Mouse (Mus musculus): ENCODE measurements around the gene Klf15. TPM values are rescaled to one million over a fixed set of nuclear protein-coding genes. Genes with fewer than 3 reads are reported as not detected.
A peak's percentile ranks its signal among the peaks of the same experiment; 100 is the strongest.

The Klf15 gene
- total RNA-seq, 1 experiment = 6.4 TPM

DNA sequence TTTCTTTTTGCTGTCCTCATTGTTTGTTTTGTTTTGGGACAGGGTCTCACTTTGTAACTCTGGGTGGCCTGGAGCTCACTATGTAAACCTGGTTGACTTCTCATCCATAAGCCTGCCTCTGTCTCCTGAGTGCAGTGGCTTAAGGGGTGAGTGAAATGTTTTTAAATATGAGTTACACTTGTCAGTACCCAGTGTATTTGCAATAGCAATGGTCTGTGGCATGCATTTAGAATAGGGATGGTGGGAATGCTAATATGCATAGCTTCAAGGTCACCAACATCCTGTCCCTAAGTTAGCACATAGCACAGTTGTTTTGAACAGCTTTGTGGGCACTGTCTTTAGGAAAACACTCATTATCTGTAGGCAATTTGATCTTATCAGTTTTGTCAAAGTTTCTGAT lies 45.1 kb downstream of the Klf15 start:
- Histone ChIP-seq H3K4me1 (ENCODE audit: control insufficient read depth in 2 of 2, insufficient read depth in 2 of 2, low read length in 2 of 2, poor library complexity in 1 of 2) (peaks cover 4 to 26% of the 10 kb centered on the region in 2 experiments), H3K9ac (ENCODE audit: insufficient read depth, low read depth, low read length, poor library complexity, severe bottlenecking) (no peak overlapping the region; the same call in 1 of the 2 replicates), H3K36me3 (ENCODE audit: control insufficient read depth, insufficient read depth, low read length, poor library complexity, severe bottlenecking) (no peaks in the 10 kb centered on the region), H3K27ac (ENCODE audit: insufficient read depth, low read depth, low read length, poor library complexity, severe bottlenecking) (no peak overlapping the region; the same call in 1 of the 2 replicates), H3K9me3 (ENCODE audit: control insufficient read depth, insufficient read depth, low read depth, low read length) (no peaks in the 10 kb centered on the region), H3K4me3 (ENCODE audit: insufficient read depth in 1 of 2, low read depth in 1 of 2, low read length in 2 of 2, poor library complexity in 1 of 2, severe bottlenecking in 1 of 2) (no peak overlapping the region)
- in situ Hi-C loops (cut with MboI; ENCODE audit: low sequenced_read_pairs in 2 of 2, unreplicated experiment in 2 of 2) = no loop called here
- no peak for TF ChIP-seq CHD2 (IDR thresholded peaks at IDR 0.05; ENCODE audit: low read depth, low read length)
- TF ChIP-seq MAFK (IDR thresholded peaks at IDR 0.05; ENCODE audit: insufficient read depth, low read depth, low read length) = no peak
- no peak for TF ChIP-seq ZNF384 (IDR thresholded peaks at IDR 0.05; ENCODE audit: low read depth, low read length)
- TF ChIP-seq HCFC1 (IDR thresholded peaks at IDR 0.05; ENCODE audit: borderline replicate concordance, insufficient read depth, low read length) = no peak
- no peak for TF ChIP-seq ZC3H11A (IDR thresholded peaks at IDR 0.05; ENCODE audit: borderline replicate concordance, low read depth, low read length)
- DNase-seq (ENCODE audit: low read depth, low spot score) = no peak

DNA sequence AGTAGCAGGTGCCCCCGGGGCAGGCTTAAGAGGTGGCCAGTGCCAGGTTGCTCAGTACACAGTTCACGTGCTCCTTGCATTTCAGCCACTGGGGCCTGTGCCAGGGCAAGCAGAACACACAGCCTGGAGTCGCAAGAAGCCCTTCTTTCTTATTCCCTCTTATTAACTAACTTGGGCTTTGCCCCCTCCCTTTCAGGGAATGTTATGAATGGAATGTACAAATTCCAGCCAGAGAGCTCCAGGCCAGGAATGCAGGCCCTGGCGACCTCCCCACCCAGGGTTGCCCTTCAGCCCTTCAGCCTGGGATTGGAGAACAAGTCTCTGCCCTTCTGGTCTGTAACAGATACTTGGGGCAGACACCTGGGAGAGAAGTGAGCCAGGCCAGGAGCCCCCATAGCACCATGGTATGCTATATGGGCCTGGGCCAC lies 45.8 kb downstream of the Klf15 start:
- TF ChIP-seq MAFK (IDR thresholded peaks at IDR 0.05; ENCODE audit: insufficient read depth, low read depth, low read length) (no peak), CHD2 (IDR thresholded peaks at IDR 0.05; ENCODE audit: low read depth, low read length) (peak; percentile 64; the same call in 1 of the 2 replicates), HCFC1 (IDR thresholded peaks at IDR 0.05; ENCODE audit: borderline replicate concordance, insufficient read depth, low read length) (no peak), ZC3H11A (IDR thresholded peaks at IDR 0.05; ENCODE audit: borderline replicate concordance, low read depth, low read length) (no peak), ZNF384 (IDR thresholded peaks at IDR 0.05; ENCODE audit: low read depth, low read length) (no peak)
- no peak overlapping the region for H3K4me3 ChIP-seq (ENCODE audit: insufficient read depth in 1 of 2, low read depth in 1 of 2, low read length in 2 of 2, poor library complexity in 1 of 2, severe bottlenecking in 1 of 2)
- no peaks in the 10 kb centered on the region for H3K9me3 ChIP-seq (ENCODE audit: control insufficient read depth, insufficient read depth, low read depth, low read length)
- H3K9ac ChIP-seq (ENCODE audit: insufficient read depth, low read depth, low read length, poor library complexity, severe bottlenecking) = peak overlapping the region; percentile 44
- in situ Hi-C loops (cut with MboI; ENCODE audit: low sequenced_read_pairs in 2 of 2, unreplicated experiment in 2 of 2) = no loop called here
- peak overlapping the region; percentile 51 for H3K27ac ChIP-seq (ENCODE audit: insufficient read depth, low read depth, low read length, poor library complexity, severe bottlenecking)
- H3K4me1 ChIP-seq (ENCODE audit: control insufficient read depth in 2 of 2, insufficient read depth in 2 of 2, low read length in 2 of 2, poor library complexity in 1 of 2) = peaks cover 5 to 30% of the 10 kb centered on the region in 2 experiments
- DNase-seq (ENCODE audit: low read depth, low spot score) = peak; percentile 66
- no peaks in the 10 kb centered on the region for H3K36me3 ChIP-seq (ENCODE audit: control insufficient read depth, insufficient read depth, low read length, poor library complexity, severe bottlenecking)

DNA sequence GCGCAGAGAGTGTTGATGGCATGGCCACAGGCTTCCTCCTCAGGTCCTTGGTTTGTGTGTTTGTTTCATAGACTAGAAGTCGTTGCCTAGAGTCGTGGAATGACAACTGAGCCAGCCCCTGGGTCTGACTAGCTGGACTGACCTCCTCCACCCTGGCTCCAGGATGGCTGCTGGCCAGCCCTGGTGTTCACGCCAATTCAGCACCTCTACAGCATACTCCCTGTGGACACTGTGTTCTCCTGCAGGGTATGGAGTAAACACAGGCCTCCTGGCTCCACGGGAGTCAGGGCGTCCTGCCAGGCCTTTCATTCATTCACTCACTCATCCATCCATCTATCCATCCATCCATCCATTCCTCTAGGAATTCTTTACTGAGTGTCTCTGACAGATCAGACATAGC lies 46.7 kb downstream of the Klf15 start:
- peaks cover 7 to 32% of the 10 kb centered on the region in 2 experiments for H3K4me1 ChIP-seq (ENCODE audit: control insufficient read depth in 2 of 2, insufficient read depth in 2 of 2, low read length in 2 of 2, poor library complexity in 1 of 2)

DNA sequence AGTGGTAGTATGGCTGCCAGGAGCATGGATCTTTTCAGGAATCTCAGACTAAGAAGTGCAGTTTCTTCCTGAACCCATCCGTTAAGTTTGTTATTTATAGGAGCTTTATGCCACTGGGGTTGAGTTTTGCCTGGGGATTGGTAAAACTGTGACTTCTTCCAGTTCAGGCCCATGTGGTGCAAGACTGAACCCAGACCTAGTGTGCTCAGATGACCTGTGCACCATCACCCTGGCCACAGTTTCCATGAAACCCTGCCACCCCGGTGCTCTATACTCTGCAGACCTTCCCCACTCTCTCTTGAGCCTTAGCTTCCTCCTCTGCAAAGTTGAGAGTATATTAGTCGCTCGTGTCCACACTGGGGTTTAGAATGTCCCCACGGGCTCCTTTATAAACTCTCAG lies 50.0 kb downstream of the Klf15 start:
- Histone ChIP-seq H3K36me3 (ENCODE audit: control insufficient read depth, insufficient read depth, low read length, poor library complexity, severe bottlenecking) (no peaks in the 10 kb centered on the region), H3K9ac (ENCODE audit: insufficient read depth, low read depth, low read length, poor library complexity, severe bottlenecking) (no peak overlapping the region), H3K9me3 (ENCODE audit: control insufficient read depth, insufficient read depth, low read depth, low read length) (no peaks in the 10 kb centered on the region), H3K27ac (ENCODE audit: insufficient read depth, low read depth, low read length, poor library complexity, severe bottlenecking) (no peak overlapping the region), H3K4me3 (ENCODE audit: insufficient read depth in 1 of 2, low read depth in 1 of 2, low read length in 2 of 2, poor library complexity in 1 of 2, severe bottlenecking in 1 of 2) (no peak overlapping the region), H3K4me1 (ENCODE audit: control insufficient read depth in 2 of 2, insufficient read depth in 2 of 2, low read length in 2 of 2, poor library complexity in 1 of 2) (peaks cover 8 to 33% of the 10 kb centered on the region in 2 experiments)
- no peak for DNase-seq (ENCODE audit: low read depth, low spot score)
- TF ChIP-seq MAFK (IDR thresholded peaks at IDR 0.05; ENCODE audit: insufficient read depth, low read depth, low read length) = no peak
- TF ChIP-seq CHD2 (IDR thresholded peaks at IDR 0.05; ENCODE audit: low read depth, low read length) = no peak
- no peak for TF ChIP-seq HCFC1 (IDR thresholded peaks at IDR 0.05; ENCODE audit: borderline replicate concordance, insufficient read depth, low read length)
- TF ChIP-seq ZC3H11A (IDR thresholded peaks at IDR 0.05; ENCODE audit: borderline replicate concordance, low read depth, low read length) = no peak
- no peak for TF ChIP-seq ZNF384 (IDR thresholded peaks at IDR 0.05; ENCODE audit: low read depth, low read length)
- in situ Hi-C loops (cut with MboI; ENCODE audit: low sequenced_read_pairs in 2 of 2, unreplicated experiment in 2 of 2) = no loop called here

More for the DNA sequence above, 46.7 kb downstream of the Klf15 start:
- in situ Hi-C loops (cut with MboI; ENCODE audit: low sequenced_read_pairs in 2 of 2, unreplicated experiment in 2 of 2) = no loop called here
- Histone ChIP-seq H3K4me3 (ENCODE audit: insufficient read depth in 1 of 2, low read depth in 1 of 2, low read length in 2 of 2, poor library complexity in 1 of 2, severe bottlenecking in 1 of 2) (no peak overlapping the region), H3K9ac (ENCODE audit: insufficient read depth, low read depth, low read length, poor library complexity, severe bottlenecking) (no peak overlapping the region), H3K36me3 (ENCODE audit: control insufficient read depth, insufficient read depth, low read length, poor library complexity, severe bottlenecking) (no peaks in the 10 kb centered on the region), H3K9me3 (ENCODE audit: control insufficient read depth, insufficient read depth, low read depth, low read length) (no peaks in the 10 kb centered on the region), H3K27ac (ENCODE audit: insufficient read depth, low read depth, low read length, poor library complexity, severe bottlenecking) (no peak overlapping the region)
- DNase-seq (ENCODE audit: low read depth, low spot score) = no peak
- TF ChIP-seq CHD2 (IDR thresholded peaks at IDR 0.05; ENCODE audit: low read depth, low read length) (no peak), MAFK (IDR thresholded peaks at IDR 0.05; ENCODE audit: insufficient read depth, low read depth, low read length) (no peak), HCFC1 (IDR thresholded peaks at IDR 0.05; ENCODE audit: borderline replicate concordance, insufficient read depth, low read length) (no peak), ZC3H11A (IDR thresholded peaks at IDR 0.05; ENCODE audit: borderline replicate concordance, low read depth, low read length) (no peak), ZNF384 (IDR thresholded peaks at IDR 0.05; ENCODE audit: low read depth, low read length) (no peak)

Data from ES-E14 (cell line).